In genomic region chr12:83686575-83687350, GRCm38 (mm10) we compare ENCODE assay signal across 7 mouse cellular contexts. TPM values are rescaled to one million over a fixed set of nuclear protein-coding genes. Genes with fewer than 3 reads are reported as not detected.
DNase-seq lines count a peak whose midpoint lies in the region; ATAC-seq and TF ChIP-seq lines count a peak whose summit lies in the region.

No protein-coding gene starts in this region.

- H3K9ac ChIP-seq in liver, embryonic 12.5 days: no peak overlapping the region
- H3K9ac ChIP-seq in liver, embryonic 11.5 days (ENCODE audit: low read depth, low read length): no peak overlapping the region
- H3K9ac ChIP-seq in hindbrain, postnatal 0 days (replicated peaks; ENCODE audit: low read length): no peak overlapping the region
- no peak overlapping the region for H3K9ac ChIP-seq in liver, embryonic 14.5 days (replicated peaks)

- no peaks in the 10 kb centered on the region for H3K9me3 ChIP-seq in liver, embryonic 12.5 days (replicated peaks)
- H3K9me3 ChIP-seq in liver, embryonic 11.5 days (ENCODE audit: control insufficient read depth, low read length): no peaks in the 10 kb centered on the region
- H3K9me3 ChIP-seq in hindbrain, postnatal 0 days (ENCODE audit: low read length): no peaks in the 10 kb centered on the region
- no peaks in the 10 kb centered on the region for H3K9me3 ChIP-seq in liver, embryonic 14.5 days (ENCODE audit: control insufficient read depth, low read length)

- 82% methylated on average over 9 of the region's 9 CpGs for WGBS in liver, embryonic 12.5 days (ENCODE audit: insufficient replicate concordance)
- WGBS in liver, embryonic 11.5 days: 84% methylated on average over 9 of the region's 9 CpGs
- 93% methylated on average over 9 of the region's 9 CpGs for WGBS in hindbrain, postnatal 0 days
- 81% methylated on average over 9 of the region's 9 CpGs for WGBS in liver, embryonic 14.5 days (ENCODE audit: insufficient replicate concordance)

- no peak for ATAC-seq in liver, embryonic 12.5 days
- ATAC-seq in liver, embryonic 11.5 days (replicated peaks; ENCODE audit: low FRiP score): no peak
- ATAC-seq in hindbrain, postnatal 0 days: no peak
- no peak for ATAC-seq in liver, embryonic 14.5 days (ENCODE audit: insufficient read depth)
- ATAC-seq in activated CD4-positive, CD25-positive, alpha-beta regulatory T cell, adult 4 months: no peak

- H3K4me1 ChIP-seq in liver, embryonic 12.5 days: peaks cover 36% of the 10 kb centered on the region
- H3K4me1 ChIP-seq in liver, embryonic 11.5 days (replicated peaks; ENCODE audit: control insufficient read depth, insufficient read depth, low read length): peaks cover 13% of the 10 kb centered on the region
- H3K4me1 ChIP-seq in hindbrain, postnatal 0 days (ENCODE audit: insufficient read depth, low read length): peaks cover 4% of the 10 kb centered on the region; the same call in 1 of the 2 replicates
- H3K4me1 ChIP-seq in liver, embryonic 14.5 days (replicated peaks; ENCODE audit: control insufficient read depth in 2 of 2, insufficient read depth in 2 of 2, low read length in 1 of 2): peaks cover 6 to 13% of the 10 kb centered on the region in 2 experiments

- H3K27ac ChIP-seq in liver, embryonic 12.5 days: peak overlapping the region; percentile 95
- H3K27ac ChIP-seq in liver, embryonic 11.5 days (ENCODE audit: low read depth, low read length): no peak overlapping the region
- 0 out of 2 replicates have a peak overlapping the region, but pooled peaks have one; percentile 94 for H3K27ac ChIP-seq in hindbrain, postnatal 0 days
- peak overlapping the region; percentile 19; the same call in 1 of the 2 replicates for H3K27ac ChIP-seq in liver, embryonic 14.5 days

- no peaks in the 10 kb centered on the region for H3K27me3 ChIP-seq in liver, embryonic 12.5 days (replicated peaks)
- no peaks in the 10 kb centered on the region for H3K27me3 ChIP-seq in liver, embryonic 11.5 days (replicated peaks; ENCODE audit: control insufficient read depth, insufficient read depth, low read length)
- no peaks in the 10 kb centered on the region for H3K27me3 ChIP-seq in hindbrain, postnatal 0 days (ENCODE audit: insufficient read depth, low read length)
- H3K27me3 ChIP-seq in liver, embryonic 14.5 days (ENCODE audit: control insufficient read depth, insufficient read depth, low read length): no peaks in the 10 kb centered on the region

- H3K4me3 ChIP-seq in liver, embryonic 12.5 days: no peak overlapping the region
- no peak overlapping the region; the same call in 1 of the 2 replicates for H3K4me3 ChIP-seq in liver, embryonic 11.5 days (ENCODE audit: low read depth, low read length)
- H3K4me3 ChIP-seq in hindbrain, postnatal 0 days (ENCODE audit: low read length): no peak overlapping the region
- H3K4me3 ChIP-seq in liver, embryonic 14.5 days (ENCODE audit: insufficient read depth in 1 of 2, low read depth in 2 of 2, low read length in 2 of 2): no peak overlapping the region

- H3K36me3 ChIP-seq in liver, embryonic 12.5 days: peaks cover 18% of the 10 kb centered on the region
- peaks cover 1% of the 10 kb centered on the region; the same call in 1 of the 2 replicates for H3K36me3 ChIP-seq in liver, embryonic 11.5 days (ENCODE audit: control insufficient read depth, insufficient read depth, low read length)
- peaks cover 7% of the 10 kb centered on the region for H3K36me3 ChIP-seq in hindbrain, postnatal 0 days (ENCODE audit: insufficient read depth, low read length)
- H3K36me3 ChIP-seq in liver, embryonic 14.5 days (replicated peaks; ENCODE audit: control insufficient read depth, insufficient read depth, low read depth): peaks cover 14% of the 10 kb centered on the region

- TF ChIP-seq EP300 in liver, embryonic 14.5 days (IDR thresholded peaks at IDR 0.05; ENCODE audit: low read depth): no peak

- peak overlapping the region; percentile 88 for H3K4me2 ChIP-seq in liver, embryonic 12.5 days
- H3K4me2 ChIP-seq in liver, embryonic 11.5 days: no peak overlapping the region; the same call in 1 of the 2 replicates
- no peak overlapping the region for H3K4me2 ChIP-seq in hindbrain, postnatal 0 days (ENCODE audit: low read depth, low read length)
- peak overlapping the region; percentile 96 for H3K4me2 ChIP-seq in liver, embryonic 14.5 days (ENCODE audit: low read depth)

- no peak for DNase-seq in liver, embryonic 11.5 days (ENCODE audit: low spot score)
- DNase-seq in NIH3T3 (ENCODE audit: low read depth): peak; percentile 11
- no peak for DNase-seq in hindbrain, postnatal 0 days (ENCODE audit: low spot score)
- DNase-seq in liver, embryonic 14.5 days (ENCODE audit: low read depth in 3 of 3, low spot score in 3 of 3): no peak
- no peak for DNase-seq in cerebellum, postnatal 36 days

- TF ChIP-seq CTCF in hindbrain, postnatal 0 days (IDR thresholded peaks at IDR 0.05; ENCODE audit: low read depth): no peak
- no peak for TF ChIP-seq CTCF in liver, embryonic 14.5 days (IDR thresholded peaks at IDR 0.05; ENCODE audit: low read depth)

RNA-seq across cellular contexts. Expression of gene Psen1, which starts 1.2 kb away (rescaled TPM):
- 32.2 and 33.0 TPM in 2 replicates for polyA plus RNA-seq in liver, embryonic 12.5 days (2016; fragmentation: Nextera tagmentation; extraction: Ambion mirVana)
- polyA plus RNA-seq in liver, embryonic 11.5 days (2014; fragmentation: Nextera tagmentation; extraction: Ambion mirVana): 48.5 and 54.8 TPM in 2 replicates
- 59.3 and 64.5 TPM in 2 replicates for total RNA-seq in hindbrain, postnatal 0 days (2014; rRNA removed)
- polyA plus RNA-seq in hindbrain, postnatal 0 days (2015; fragmentation: Nextera tagmentation; extraction: Ambion mirVana): 56.0 and 56.8 TPM in 2 replicates
- 6.3 and 6.8 TPM in 2 replicates for polyA plus RNA-seq in liver, embryonic 14.5 days (2012; rRNA removed)
- polyA plus RNA-seq in liver, embryonic 14.5 days (2014; fragmentation: Nextera tagmentation; extraction: Ambion mirVana): 21.0 and 21.1 TPM in 2 replicates
- 100 to 1,000 TPM in 1 of 2 experiments, 10 to 100 TPM in 1; 95.7 to 120 TPM for polyA plus RNA-seq in activated CD4-positive, CD25-positive, alpha-beta regulatory T cell, adult 4 months (2017; shearing (Covaris generic))

RNA-seq across cellular contexts. Expression of gene Rbm25, which starts 55.7 kb away (rescaled TPM):
- polyA plus RNA-seq in liver, embryonic 12.5 days (2016; fragmentation: Nextera tagmentation; extraction: Ambion mirVana): 163 and 166 TPM in 2 replicates
- polyA plus RNA-seq in liver, embryonic 11.5 days (2014; fragmentation: Nextera tagmentation; extraction: Ambion mirVana): 213 and 239 TPM in 2 replicates
- 54.1 and 65.1 TPM in 2 replicates for total RNA-seq in hindbrain, postnatal 0 days (2014; rRNA removed)
- polyA plus RNA-seq in hindbrain, postnatal 0 days (2015; fragmentation: Nextera tagmentation; extraction: Ambion mirVana): 230 and 235 TPM in 2 replicates
- 26.4 and 41.9 TPM in 2 replicates for polyA plus RNA-seq in liver, embryonic 14.5 days (2012; rRNA removed)
- 74.4 and 80.7 TPM in 2 replicates for polyA plus RNA-seq in liver, embryonic 14.5 days (2014; fragmentation: Nextera tagmentation; extraction: Ambion mirVana)
- 100 to 1,000 TPM; 387 to 393 TPM for polyA plus RNA-seq in activated CD4-positive, CD25-positive, alpha-beta regulatory T cell, adult 4 months (2017; shearing (Covaris generic))

Comparison
In these comparisons a context has a peak if more than half of its experiments do, and no peak if none do; other contexts are left out.
1. H3K4me2 ChIP-seq: peak in liver, embryonic 12.5 days (single experiment) and liver, embryonic 14.5 days (single experiment); none in liver, embryonic 11.5 days (single experiment) and hindbrain, postnatal 0 days (single experiment).